13 mouse cellular contexts compared by ENCODE assay signal in the genomic region with DNA sequence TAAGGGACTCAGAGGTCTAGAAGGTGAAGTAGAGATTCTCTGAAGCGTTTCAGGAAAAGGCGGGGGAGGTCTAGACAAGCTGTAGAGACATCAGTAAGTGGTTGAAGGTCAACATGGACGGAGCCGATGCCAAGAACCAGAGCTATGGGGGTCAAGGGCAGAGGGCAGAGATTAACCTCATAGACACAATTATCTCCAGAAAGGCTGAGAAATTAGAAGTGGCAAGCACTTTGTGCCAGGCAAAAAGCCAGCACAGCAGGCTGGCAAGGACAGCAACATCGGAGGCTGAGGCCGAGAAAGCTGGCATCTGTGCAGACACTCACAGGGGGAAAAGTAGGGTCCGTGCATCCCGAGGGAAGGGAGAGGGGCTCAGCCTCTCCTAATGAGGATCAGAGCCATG. TPM values are rescaled to one million over a fixed set of nuclear protein-coding genes. Genes with fewer than 3 reads are reported as not detected.
DNase-seq lines count a peak whose midpoint lies in the region; ATAC-seq and TF ChIP-seq lines count a peak whose summit lies in the region.
"Had no signal": no experiment of that assay in that cellular context is flagged by ENCODE, and none has a peak within 500 bp of the region (broad histone marks: within the 10 kb centered on the region; RNA-seq: fewer than 3 reads in every experiment).

No protein-coding gene starts in this region.

- TF ChIP-seq CTCF in kidney, adult 2 months (conservative IDR thresholded peaks at IDR 0.05; ENCODE audit: insufficient read depth, insufficient read length, low read depth, low read length), result no peak
- TF ChIP-seq CTCF in kidney, postnatal 0 days (IDR thresholded peaks at IDR 0.05; ENCODE audit: low read depth), result no peak

- H3K9me3 ChIP-seq in kidney, embryonic 16.5 days (ENCODE audit: low read length), result no peaks in the 10 kb centered on the region
- no peaks in the 10 kb centered on the region for H3K9me3 ChIP-seq in kidney, postnatal 0 days (replicated peaks; ENCODE audit: low read length)

- WGBS in kidney, adult 2 months, result 43% methylated on average over 8 of the region's 8 CpGs
- WGBS in kidney, embryonic 16.5 days, result 46% methylated on average over 8 of the region's 8 CpGs
- WGBS in kidney, postnatal 0 days, result 54% methylated on average over 8 of the region's 8 CpGs

- intact Hi-C loops in heart, postnatal 25 days (cut with DNase I), result no loop called here

- TF ChIP-seq POLR2A in kidney, adult 2 months (IDR thresholded peaks at IDR 0.05; ENCODE audit: low read depth, low read length), result no peak

- no peak overlapping the region for H3K9ac ChIP-seq in kidney, embryonic 16.5 days (replicated peaks; ENCODE audit: low read length)
- no peak overlapping the region for H3K9ac ChIP-seq in kidney, postnatal 0 days (ENCODE audit: low read depth, low read length)
- H3K9ac ChIP-seq: lung, embryonic 14.5 days had no signal

- DNase-seq in cerebellum, postnatal 10 days, result peak; percentile 56 to 65
- no peak for DNase-seq in cerebellum, adult 9-11 months
- peak; percentile 88 for DNase-seq in kidney, adult 2 months
- DNase-seq in adrenal gland, postnatal 10 days, result peak; percentile 69
- no peak for DNase-seq in kidney, postnatal 0 days (ENCODE audit: low spot score)
- DNase-seq in layer of hippocampus, postnatal 10 days (ENCODE audit: low spot score in 2 of 2), result no peak
- no peak for DNase-seq in heart, postnatal 25 days (ENCODE audit: low spot score)
- DNase-seq: cerebellum, adult 11 months; lung, embryonic 14.5 days; retina, postnatal 1 day had no signal

- H3K27me3 ChIP-seq in kidney, adult 2 months (replicated peaks; ENCODE audit: control insufficient read depth, insufficient read depth, low read length), result no peaks in the 10 kb centered on the region
- no peaks in the 10 kb centered on the region for H3K27me3 ChIP-seq in kidney, embryonic 16.5 days (ENCODE audit: insufficient read depth, low read length)
- H3K27me3 ChIP-seq in kidney, postnatal 0 days (ENCODE audit: insufficient read depth, low read length), result no peaks in the 10 kb centered on the region

- H3K4me1 ChIP-seq in kidney, adult 2 months (ENCODE audit: control insufficient read depth, insufficient read depth, low read length), result 0 out of 2 replicates have a peak, but pooled peaks cover 4% of the 10 kb centered on the region
- peaks cover 47% of the 10 kb centered on the region for H3K4me1 ChIP-seq in kidney, embryonic 16.5 days (ENCODE audit: insufficient read depth, low read length)
- peaks cover 19% of the 10 kb centered on the region; the same call in 1 of the 2 replicates for H3K4me1 ChIP-seq in kidney, postnatal 0 days (replicated peaks; ENCODE audit: insufficient read depth, low read length)

- H3K36me3 ChIP-seq in kidney, adult 2 months (ENCODE audit: control insufficient read depth, insufficient read depth, low read length), result no peaks in the 10 kb centered on the region
- no peaks in the 10 kb centered on the region for H3K36me3 ChIP-seq in kidney, embryonic 16.5 days (ENCODE audit: insufficient read depth, low read length)
- H3K36me3 ChIP-seq in kidney, postnatal 0 days (ENCODE audit: insufficient read depth, low read length), result no peaks in the 10 kb centered on the region

- no peak overlapping the region for H3K4me3 ChIP-seq in kidney, adult 2 months (ENCODE audit: insufficient read depth, low read depth, low read length)
- H3K4me3 ChIP-seq in kidney, embryonic 16.5 days (ENCODE audit: low read length), result no peak overlapping the region
- no peak overlapping the region for H3K4me3 ChIP-seq in kidney, postnatal 0 days (replicated peaks; ENCODE audit: low read depth, low read length)

- H3K4me2 ChIP-seq in kidney, embryonic 16.5 days (replicated peaks; ENCODE audit: low read depth, low read length), result no peak overlapping the region
- no peak overlapping the region for H3K4me2 ChIP-seq in kidney, postnatal 0 days (ENCODE audit: low read length)
- H3K4me2 ChIP-seq: lung, embryonic 14.5 days had no signal

- H3K27ac ChIP-seq in kidney, adult 2 months (ENCODE audit: insufficient read depth, low read depth, low read length), result no peak overlapping the region
- H3K27ac ChIP-seq in kidney, embryonic 16.5 days (ENCODE audit: low read length), result no peak overlapping the region
- H3K27ac ChIP-seq in kidney, postnatal 0 days, result 0 out of 2 replicates have a peak overlapping the region, but pooled peaks have one; percentile 19

- no peak for ATAC-seq in kidney, embryonic 16.5 days (ENCODE audit: low FRiP score, low TSS enrichment)
- no peak for ATAC-seq in kidney, postnatal 0 days (replicated peaks; ENCODE audit: low FRiP score, low read depth)

RNA-seq across cellular contexts. Expression of a gene that starts 2.5 kb away (rescaled TPM):
- 0.53 and 1.3 TPM in 2 replicates for polyA plus RNA-seq in kidney, adult 2 months (2012; rRNA removed)
- 0.49 and 0.81 TPM in 2 replicates for polyA plus RNA-seq in kidney, embryonic 16.5 days (2015; fragmentation: Nextera tagmentation; extraction: Ambion mirVana)
- total RNA-seq in adrenal gland, postnatal 10 days (2021), result 1 to 10 TPM in 1 of 2 experiments, under 1 TPM in 1; 0.66 to 1.2 TPM
- 0.38 and 0.50 TPM in 2 replicates for polyA plus RNA-seq in kidney, postnatal 0 days (2015; fragmentation: Nextera tagmentation; extraction: Ambion mirVana)
- 1 to 10 TPM; 1.5 to 1.8 TPM for total RNA-seq in layer of hippocampus, postnatal 10 days (2021)
- total RNA-seq in heart, postnatal 25 days (2021), result under 1 TPM in 1 of 2 experiments, not detected in 1; 0.11 TPM

RNA-seq across cellular contexts. Expression of a gene that starts 28.4 kb away (rescaled TPM):
- 24.6 and 29.8 TPM in 2 replicates for polyA plus RNA-seq in kidney, adult 2 months (2012; rRNA removed)
- 15.2 and 18.5 TPM in 2 replicates for polyA plus RNA-seq in kidney, embryonic 16.5 days (2015; fragmentation: Nextera tagmentation; extraction: Ambion mirVana)
- total RNA-seq in adrenal gland, postnatal 10 days (2021), result 10 to 100 TPM; 48.9 to 87.1 TPM
- 7.6 and 8.7 TPM in 2 replicates for polyA plus RNA-seq in kidney, postnatal 0 days (2015; fragmentation: Nextera tagmentation; extraction: Ambion mirVana)
- 10 to 100 TPM; 15.1 to 17.0 TPM for total RNA-seq in layer of hippocampus, postnatal 10 days (2021)
- 1 to 10 TPM; 4.2 to 5.4 TPM for total RNA-seq in heart, postnatal 25 days (2021)

RNA-seq across cellular contexts. Expression of a gene that starts 30.3 kb away (rescaled TPM):
- 13.8 and 14.6 TPM in 2 replicates for polyA plus RNA-seq in kidney, adult 2 months (2012; rRNA removed)
- 17.4 and 19.5 TPM in 2 replicates for polyA plus RNA-seq in kidney, embryonic 16.5 days (2015; fragmentation: Nextera tagmentation; extraction: Ambion mirVana)
- 10 to 100 TPM in 1 of 2 experiments, 1 to 10 TPM in 1; 8.2 to 13.4 TPM for total RNA-seq in adrenal gland, postnatal 10 days (2021)
- polyA plus RNA-seq in kidney, postnatal 0 days (2015; fragmentation: Nextera tagmentation; extraction: Ambion mirVana), result 12.9 and 13.0 TPM in 2 replicates
- total RNA-seq in layer of hippocampus, postnatal 10 days (2021), result 10 to 100 TPM; 55.9 to 61.7 TPM
- total RNA-seq in heart, postnatal 25 days (2021), result 1 to 10 TPM; 1.9 to 2.0 TPM

RNA-seq across cellular contexts. Expression of a gene that starts 51.5 kb away (rescaled TPM):
- 0.07 TPM in 1 of 2 replicates, not detected in the other for polyA plus RNA-seq in kidney, adult 2 months (2012; rRNA removed)
- polyA plus RNA-seq in kidney, embryonic 16.5 days (2015; fragmentation: Nextera tagmentation; extraction: Ambion mirVana), result 0.06 and 0.09 TPM in 2 replicates
- 1 to 10 TPM; 2.3 to 3.3 TPM for total RNA-seq in adrenal gland, postnatal 10 days (2021)
- 0.13 and 0.20 TPM in 2 replicates for polyA plus RNA-seq in kidney, postnatal 0 days (2015; fragmentation: Nextera tagmentation; extraction: Ambion mirVana)
- total RNA-seq in layer of hippocampus, postnatal 10 days (2021), result under 1 TPM in 1 of 2 experiments, not detected in 1; 0.22 TPM
- total RNA-seq in heart, postnatal 25 days (2021), result not detected
- total RNA-seq: heart, adult 8-10 months; megakaryocyte-erythroid progenitor cell, adult 5-6 weeks had no signal
- polyA plus RNA-seq: lung, embryonic 14.5 days had no signal

Comparison
In these comparisons a context has a peak if more than half of its experiments do, and no peak if none do; other contexts are left out.
1. DNase-seq: peak in cerebellum, postnatal 10 days (2 of 2), kidney, adult 2 months (single experiment) and adrenal gland, postnatal 10 days (single experiment); none in cerebellum, adult 9-11 months (single experiment), kidney, postnatal 0 days (single experiment), layer of hippocampus, postnatal 10 days (0 of 2) and heart, postnatal 25 days (single experiment).